Mouse (Mus musculus): ENCODE results near the gene Dner.

GRCm38 (mm10) chr1:84614596-84614995 lies 81.4 kb downstream of the Dner start:
- no peak for TF ChIP-seq CTCF (IDR thresholded peaks at IDR 0.05; ENCODE audit: low read depth, low read length)
- no peak for TF ChIP-seq POLR2A (IDR thresholded peaks at IDR 0.05; ENCODE audit: borderline replicate concordance, low read depth, low read length)

Data from bone marrow macrophage, adult 2 months (primary cell).